Mouse (Mus musculus): ENCODE measurements around the gene Myh7. TPM values are rescaled to one million over a fixed set of nuclear protein-coding genes. Genes with fewer than 3 reads are reported as not detected.

The Myh7 gene
- total RNA-seq, 1 experiment: 3.3 TPM

- Histone ChIP-seq H3K4me3 (ENCODE audit: insufficient read depth in 1 of 2, low read depth in 1 of 2, low read length in 2 of 2, poor library complexity in 1 of 2, severe bottlenecking in 1 of 2) (no peak within 1 kb of the TSS), H3K9me3 (ENCODE audit: control insufficient read depth, insufficient read depth, low read depth, low read length) (no peaks in the 10 kb centered on the region), H3K4me1 (ENCODE audit: control insufficient read depth in 2 of 2, insufficient read depth in 2 of 2, low read length in 2 of 2, poor library complexity in 1 of 2) (no peaks in the 10 kb centered on the region), H3K9ac (ENCODE audit: insufficient read depth, low read depth, low read length, poor library complexity, severe bottlenecking) (no peak within 1 kb of the TSS), H3K27ac (ENCODE audit: insufficient read depth, low read depth, low read length, poor library complexity, severe bottlenecking) (no peak within 1 kb of the TSS), H3K36me3 (ENCODE audit: control insufficient read depth, insufficient read depth, low read length, poor library complexity, severe bottlenecking) (no peaks in the 10 kb centered on the region)
- no peak for DNase-seq (ENCODE audit: low read depth, low spot score)
- TF ChIP-seq ZNF384 (IDR thresholded peaks at IDR 0.05; ENCODE audit: low read depth, low read length) (no peak), MAFK (IDR thresholded peaks at IDR 0.05; ENCODE audit: insufficient read depth, low read depth, low read length) (no peak), ZC3H11A (IDR thresholded peaks at IDR 0.05; ENCODE audit: borderline replicate concordance, low read depth, low read length) (no peak), HCFC1 (IDR thresholded peaks at IDR 0.05; ENCODE audit: borderline replicate concordance, insufficient read depth, low read length) (no peak), CHD2 (IDR thresholded peaks at IDR 0.05; ENCODE audit: low read depth, low read length) (no peak)
- in situ Hi-C loops (cut with MboI; ENCODE audit: low sequenced_read_pairs in 2 of 2, unreplicated experiment in 2 of 2): no loop called here
Observed at GRCm38 (mm10) chr14:54966320-54966977, 28.0 kb downstream of the Myh7 start, which contains the start of gene Myh6. Myh6 (minus strand) TSS chr14:54966927.

- no peaks in the 10 kb centered on the region for H3K9me3 ChIP-seq (ENCODE audit: control insufficient read depth, insufficient read depth, low read depth, low read length)
- H3K9ac ChIP-seq (ENCODE audit: insufficient read depth, low read depth, low read length, poor library complexity, severe bottlenecking): no peak overlapping the region
- H3K27ac ChIP-seq (ENCODE audit: insufficient read depth, low read depth, low read length, poor library complexity, severe bottlenecking): no peak overlapping the region
- no peak overlapping the region for H3K4me3 ChIP-seq (ENCODE audit: insufficient read depth in 1 of 2, low read depth in 1 of 2, low read length in 2 of 2, poor library complexity in 1 of 2, severe bottlenecking in 1 of 2)
- H3K36me3 ChIP-seq (ENCODE audit: control insufficient read depth, insufficient read depth, low read length, poor library complexity, severe bottlenecking): no peaks in the 10 kb centered on the region
- in situ Hi-C loops (cut with MboI; ENCODE audit: low sequenced_read_pairs in 2 of 2, unreplicated experiment in 2 of 2): no loop called here
- TF ChIP-seq MAFK (IDR thresholded peaks at IDR 0.05; ENCODE audit: insufficient read depth, low read depth, low read length) (no peak), ZNF384 (IDR thresholded peaks at IDR 0.05; ENCODE audit: low read depth, low read length) (no peak), HCFC1 (IDR thresholded peaks at IDR 0.05; ENCODE audit: borderline replicate concordance, insufficient read depth, low read length) (no peak), CHD2 (IDR thresholded peaks at IDR 0.05; ENCODE audit: low read depth, low read length) (no peak), ZC3H11A (IDR thresholded peaks at IDR 0.05; ENCODE audit: borderline replicate concordance, low read depth, low read length) (no peak)
- H3K4me1 ChIP-seq (ENCODE audit: control insufficient read depth in 2 of 2, insufficient read depth in 2 of 2, low read length in 2 of 2, poor library complexity in 1 of 2): no peaks in the 10 kb centered on the region
- DNase-seq (ENCODE audit: low read depth, low spot score): no peak
Observed at GRCm38 (mm10) chr14:54965631-54966030, 28.8 kb downstream of the Myh7 start.

GRCm38 (mm10) chr14:54965044-54965443 is 29.4 kb downstream of the Myh7 start:
- in situ Hi-C loops (cut with MboI; ENCODE audit: low sequenced_read_pairs in 2 of 2, unreplicated experiment in 2 of 2): no loop called here
- Histone ChIP-seq H3K4me1 (ENCODE audit: control insufficient read depth in 2 of 2, insufficient read depth in 2 of 2, low read length in 2 of 2, poor library complexity in 1 of 2) (no peaks in the 10 kb centered on the region), H3K4me3 (ENCODE audit: insufficient read depth in 1 of 2, low read depth in 1 of 2, low read length in 2 of 2, poor library complexity in 1 of 2, severe bottlenecking in 1 of 2) (no peak overlapping the region), H3K9ac (ENCODE audit: insufficient read depth, low read depth, low read length, poor library complexity, severe bottlenecking) (no peak overlapping the region), H3K36me3 (ENCODE audit: control insufficient read depth, insufficient read depth, low read length, poor library complexity, severe bottlenecking) (no peaks in the 10 kb centered on the region), H3K27ac (ENCODE audit: insufficient read depth, low read depth, low read length, poor library complexity, severe bottlenecking) (no peak overlapping the region), H3K9me3 (ENCODE audit: control insufficient read depth, insufficient read depth, low read depth, low read length) (no peaks in the 10 kb centered on the region)
- DNase-seq (ENCODE audit: low read depth, low spot score): no peak
- TF ChIP-seq ZC3H11A (IDR thresholded peaks at IDR 0.05; ENCODE audit: borderline replicate concordance, low read depth, low read length): no peak
- no peak for TF ChIP-seq ZNF384 (IDR thresholded peaks at IDR 0.05; ENCODE audit: low read depth, low read length)
- no peak for TF ChIP-seq CHD2 (IDR thresholded peaks at IDR 0.05; ENCODE audit: low read depth, low read length)
- TF ChIP-seq HCFC1 (IDR thresholded peaks at IDR 0.05; ENCODE audit: borderline replicate concordance, insufficient read depth, low read length): no peak
- no peak for TF ChIP-seq MAFK (IDR thresholded peaks at IDR 0.05; ENCODE audit: insufficient read depth, low read depth, low read length)

GRCm38 (mm10) chr14:54963727-54964126 is 30.7 kb downstream of the Myh7 start:
- Histone ChIP-seq H3K9ac (ENCODE audit: insufficient read depth, low read depth, low read length, poor library complexity, severe bottlenecking) (no peak overlapping the region), H3K9me3 (ENCODE audit: control insufficient read depth, insufficient read depth, low read depth, low read length) (no peaks in the 10 kb centered on the region), H3K4me1 (ENCODE audit: control insufficient read depth in 2 of 2, insufficient read depth in 2 of 2, low read length in 2 of 2, poor library complexity in 1 of 2) (no peaks in the 10 kb centered on the region), H3K27ac (ENCODE audit: insufficient read depth, low read depth, low read length, poor library complexity, severe bottlenecking) (no peak overlapping the region), H3K36me3 (ENCODE audit: control insufficient read depth, insufficient read depth, low read length, poor library complexity, severe bottlenecking) (no peaks in the 10 kb centered on the region), H3K4me3 (ENCODE audit: insufficient read depth in 1 of 2, low read depth in 1 of 2, low read length in 2 of 2, poor library complexity in 1 of 2, severe bottlenecking in 1 of 2) (no peak overlapping the region)
- in situ Hi-C loops (cut with MboI; ENCODE audit: low sequenced_read_pairs in 2 of 2, unreplicated experiment in 2 of 2): no loop called here
- no peak for DNase-seq (ENCODE audit: low read depth, low spot score)
- no peak for TF ChIP-seq HCFC1 (IDR thresholded peaks at IDR 0.05; ENCODE audit: borderline replicate concordance, insufficient read depth, low read length)
- no peak for TF ChIP-seq ZC3H11A (IDR thresholded peaks at IDR 0.05; ENCODE audit: borderline replicate concordance, low read depth, low read length)
- TF ChIP-seq CHD2 (IDR thresholded peaks at IDR 0.05; ENCODE audit: low read depth, low read length): no peak
- no peak for TF ChIP-seq MAFK (IDR thresholded peaks at IDR 0.05; ENCODE audit: insufficient read depth, low read depth, low read length)
- no peak for TF ChIP-seq ZNF384 (IDR thresholded peaks at IDR 0.05; ENCODE audit: low read depth, low read length)

Data from ES-E14 (cell line).